Mouse (Mus musculus): ENCODE results near the gene Sap30l.
"Not testable (repeated sequence)": the region's sequence is repeated elsewhere in the genome, so short reads cannot be mapped to it uniquely, and the experiment has no call there.

Gene Sap30l

GRCm38 (mm10) chr11:57831281-57831781 is 29.9 kb downstream of the Sap30l start:
- DNase-seq (ENCODE audit: low read depth, low spot score), result no peak

GRCm38 (mm10) chr11:57831861-57832260 is 30.4 kb downstream of the Sap30l start:
- DNase-seq (ENCODE audit: low read depth, low spot score), result no peak

- DNase-seq (ENCODE audit: low read depth, low spot score), result no peak
Observed at GRCm38 (mm10) chr11:57832552-57833201, 31.2 kb downstream of the Sap30l start, which contains the start of gene Hand1. Gene Hand1 (minus strand): TSS chr11:57832818.

- DNase-seq (ENCODE audit: low read depth, low spot score), result no peak
Observed at GRCm38 (mm10) chr11:57833296-57833977, 32.0 kb downstream of the Sap30l start.

- no peak for DNase-seq (ENCODE audit: low read depth, low spot score)
Observed at GRCm38 (mm10) chr11:57834031-57834430, 32.6 kb downstream of the Sap30l start.

GRCm38 (mm10) chr11:57835331-57835730 is 33.9 kb downstream of the Sap30l start:
- no peak for DNase-seq (ENCODE audit: low read depth, low spot score)

GRCm38 (mm10) chr11:57835931-57836330 is 34.5 kb downstream of the Sap30l start:
- no peak for DNase-seq (ENCODE audit: low read depth, low spot score)

GRCm38 (mm10) chr11:57836401-57836800 is 35.0 kb downstream of the Sap30l start:
- DNase-seq (ENCODE audit: low read depth, low spot score), result no peak

- DNase-seq (ENCODE audit: low read depth, low spot score), result no peak
Observed at GRCm38 (mm10) chr11:57836872-57837680, 35.6 kb downstream of the Sap30l start.

- no peak for DNase-seq (ENCODE audit: low read depth, low spot score)
Observed at GRCm38 (mm10) chr11:57837861-57838680, 36.6 kb downstream of the Sap30l start.

GRCm38 (mm10) chr11:57840986-57841385 is 39.5 kb downstream of the Sap30l start:
- no peak for DNase-seq (ENCODE audit: low read depth, low spot score)

GRCm38 (mm10) chr11:57841391-57841790 is 40.0 kb downstream of the Sap30l start:
- DNase-seq (ENCODE audit: low read depth, low spot score), result no peak

GRCm38 (mm10) chr11:57846421-57847363 is 45.3 kb downstream of the Sap30l start:
- DNase-seq (ENCODE audit: low read depth, low spot score), result not testable (repeated sequence)

- no peak for DNase-seq (ENCODE audit: low read depth, low spot score)
Observed at GRCm38 (mm10) chr11:57847396-57847795, 46.0 kb downstream of the Sap30l start.

- DNase-seq (ENCODE audit: low read depth, low spot score), result no peak
Observed at GRCm38 (mm10) chr11:57850298-57850697, 48.9 kb downstream of the Sap30l start.

GRCm38 (mm10) chr11:57850931-57851330 is 49.5 kb downstream of the Sap30l start:
- DNase-seq (ENCODE audit: low read depth, low spot score), result no peak

- no peak for DNase-seq (ENCODE audit: low read depth, low spot score)
Observed at GRCm38 (mm10) chr11:57853571-57853970, 52.1 kb downstream of the Sap30l start.

- DNase-seq (ENCODE audit: low read depth, low spot score), result no peak
Observed at GRCm38 (mm10) chr11:57857709-57858108, 56.3 kb downstream of the Sap30l start.
